9 mouse cellular contexts compared by ENCODE assay signal in genomic region chr5:107960532-107961202, GRCm38 (mm10). TPM values are rescaled to one million over a fixed set of nuclear protein-coding genes. Genes with fewer than 3 reads are reported as not detected.
DNase-seq lines count a peak whose midpoint lies in the region; ATAC-seq and TF ChIP-seq lines count a peak whose summit lies in the region.
"Had no signal": no experiment of that assay in that cellular context is flagged by ENCODE, and none has a peak within 500 bp of the region (broad histone marks: within the 10 kb centered on the region; RNA-seq: fewer than 3 reads in every experiment).

No protein-coding gene starts in this region.

- TF ChIP-seq CTCF in kidney, adult 2 months (conservative IDR thresholded peaks at IDR 0.05; ENCODE audit: insufficient read depth, insufficient read length, low read depth, low read length): no peak

- peak overlapping the region; percentile 62 for H3K9ac ChIP-seq in liver, embryonic 16.5 days (ENCODE audit: low read depth, low read length)
- H3K9ac ChIP-seq: midbrain, embryonic 12.5 days had no signal

- no peak overlapping the region for H3K27ac ChIP-seq in kidney, adult 2 months (ENCODE audit: insufficient read depth, low read depth, low read length)
- peak overlapping the region; percentile 87 for H3K27ac ChIP-seq in liver, embryonic 16.5 days (ENCODE audit: low read length)
- H3K27ac ChIP-seq: midbrain, embryonic 12.5 days had no signal

- intact Hi-C loops in left cerebral cortex, postnatal 25 days (cut with DNase I): no loop called here

- H3K4me1 ChIP-seq in kidney, adult 2 months (ENCODE audit: control insufficient read depth, insufficient read depth, low read length): peaks cover 3% of the 10 kb centered on the region
- peaks cover 46% of the 10 kb centered on the region for H3K4me1 ChIP-seq in liver, embryonic 16.5 days (ENCODE audit: control insufficient read depth, low read depth, low read length)
- H3K4me1 ChIP-seq: midbrain, embryonic 12.5 days had no signal

- TF ChIP-seq POLR2A in kidney, adult 2 months (IDR thresholded peaks at IDR 0.05; ENCODE audit: low read depth, low read length): no peak

- H3K4me3 ChIP-seq in kidney, adult 2 months (ENCODE audit: insufficient read depth, low read depth, low read length): peak overlapping the region; percentile 19; the same call in 1 of the 2 replicates
- peak overlapping the region; percentile 57 for H3K4me3 ChIP-seq in liver, embryonic 16.5 days (ENCODE audit: low read depth, low read length)
- H3K4me3 ChIP-seq: midbrain, embryonic 12.5 days had no signal

- WGBS in kidney, adult 2 months: 30% methylated on average over 14 of the region's 14 CpGs
- 25% methylated on average over 14 of the region's 14 CpGs for WGBS in liver, embryonic 16.5 days (ENCODE audit: insufficient replicate concordance)

- peak overlapping the region; percentile 81 for H3K4me2 ChIP-seq in liver, embryonic 16.5 days (ENCODE audit: low read depth, low read length)
- H3K4me2 ChIP-seq: midbrain, embryonic 12.5 days had no signal

- no peaks in the 10 kb centered on the region for H3K9me3 ChIP-seq in liver, embryonic 16.5 days (replicated peaks; ENCODE audit: control insufficient read depth, low read length)
- H3K9me3 ChIP-seq: midbrain, embryonic 12.5 days had no signal

- H3K27me3 ChIP-seq in kidney, adult 2 months (replicated peaks; ENCODE audit: control insufficient read depth, insufficient read depth, low read length): no peaks in the 10 kb centered on the region
- H3K27me3 ChIP-seq in liver, embryonic 16.5 days (ENCODE audit: control insufficient read depth, insufficient read depth, low read depth, low read length): no peaks in the 10 kb centered on the region
- no peaks in the 10 kb centered on the region for H3K27me3 ChIP-seq in splenic B cell, adult 2 months (ENCODE audit: control insufficient read depth, insufficient read depth, low read length, poor library complexity, severe bottlenecking)
- H3K27me3 ChIP-seq: midbrain, embryonic 12.5 days had no signal

- peak; percentile 75 for ATAC-seq in common myeloid progenitor, adult 5-6 weeks (replicated peaks; ENCODE audit: low read depth, poor library complexity, severe bottlenecking)
- peak; percentile 82 for ATAC-seq in liver, embryonic 16.5 days (ENCODE audit: low read depth)

- peak; percentile 31 for DNase-seq in kidney, adult 2 months
- DNase-seq in kidney, adult 8-10 months: no peak
- DNase-seq in splenic B cell, adult 2 months (ENCODE audit: low read depth, low spot score): peak; percentile 72
- DNase-seq in right cerebral cortex, adult 2 months (ENCODE audit: low spot score in 2 of 2): no peak
- DNase-seq in kidney, adult 18-20 months: no peak
- no peak for DNase-seq in left cerebral cortex, postnatal 25 days (ENCODE audit: low spot score in 2 of 2)

- H3K36me3 ChIP-seq in kidney, adult 2 months (ENCODE audit: control insufficient read depth, insufficient read depth, low read length): no peaks in the 10 kb centered on the region
- H3K36me3 ChIP-seq in liver, embryonic 16.5 days (ENCODE audit: control insufficient read depth, insufficient read depth): no peaks in the 10 kb centered on the region
- H3K36me3 ChIP-seq in splenic B cell, adult 2 months (ENCODE audit: control insufficient read depth, insufficient read depth, low read length, poor library complexity, severe bottlenecking): peaks cover 2% of the 10 kb centered on the region; the same call in 1 of the 2 replicates
- H3K36me3 ChIP-seq: midbrain, embryonic 12.5 days had no signal

RNA-seq across cellular contexts. Expression of gene Fam69a, which starts 26.2 kb away (rescaled TPM):
- 4.4 and 7.0 TPM in 2 replicates for polyA plus RNA-seq in kidney, adult 2 months (2012; rRNA removed)
- total RNA-seq in common myeloid progenitor, adult 5-6 weeks (2017): 15.8 and 28.6 TPM in 2 replicates
- polyA plus RNA-seq in liver, embryonic 16.5 days (2015; fragmentation: Nextera tagmentation; extraction: Ambion mirVana): 7.9 and 8.8 TPM in 2 replicates
- 10 to 100 TPM; 31.4 to 32.1 TPM for total RNA-seq in left cerebral cortex, postnatal 25 days (2021)

Comparison
In these comparisons a context has a peak if more than half of its experiments do, and no peak if none do; other contexts are left out.
1. DNase-seq: peak in kidney, adult 2 months (single experiment) and splenic B cell, adult 2 months (single experiment); none in kidney, adult 8-10 months (0 of 2), right cerebral cortex, adult 2 months (0 of 2), kidney, adult 18-20 months (single experiment) and left cerebral cortex, postnatal 25 days (0 of 2).